Mouse (Mus musculus) embryonic facial prominence, embryonic 10.5 days (tissue): ENCODE results near the gene Prpf19. TPM values are rescaled to one million over a fixed set of nuclear protein-coding genes. Genes with fewer than 3 reads are reported as not detected.
A peak's percentile ranks its signal among the peaks of the same experiment; 100 is the strongest.

Source experiments
- DNase-seq: peaks from one replicate; pipeline ENCODE4 v3.0.0-alpha.2; 2017; ENCODE audit warnings: low spot score
- H3K27ac ChIP-seq: fragments of 300-500 bp; sonication (generic); replicated peaks from 2 replicates; pipeline ENCODE4 v1.5.1; 2016; ENCODE audit warnings: mild to moderate bottlenecking
- H3K27me3 ChIP-seq: fragments of 300-500 bp; sonication (generic); replicated peaks from 2 replicates; pipeline ENCODE4 v1.6.1; 2016; ENCODE audit warnings: low read depth, mild to moderate bottlenecking; ENCODE audit not compliant: poor library complexity, severe bottlenecking
- H3K36me3 ChIP-seq: fragments of 300-500 bp; sonication (generic); replicated peaks from 2 replicates; pipeline ENCODE4 v1.6.1; 2016; ENCODE audit warnings: mild to moderate bottlenecking, moderate library complexity
- H3K4me1 ChIP-seq: fragments of 300-500 bp; sonication (generic); 2 replicates; pipeline ENCODE4 v1.6.1; 2016
- H3K4me3 ChIP-seq: fragments of 300-500 bp; sonication (generic); 2 replicates; pipeline ENCODE4 v1.5.1; 2016; ENCODE audit warnings: mild to moderate bottlenecking, moderate library complexity
- H3K9me3 ChIP-seq: fragments of 300-500 bp; sonication (generic); 2 replicates; pipeline ENCODE4 v1.6.1; 2016; ENCODE audit warnings: mild to moderate bottlenecking
- WGBS: fragments of 180-500 bp; shearing (Covaris S2); methylation state at CpG from one replicate; pipeline ENCODE4 v1.1.7; 2016; 5-methylcytosine and 5-hydroxymethylcytosine counted together
- polyA plus RNA-seq: library from polyadenylated mRNA; unstranded; fragments of >200 nt; fragmentation: Nextera tagmentation; extraction: Ambion mirVana; gene quantifications from 2 replicates; pipeline ENCODE4 v1.2.1, GENCODE M21; 2016

Prpf19 gene
- polyA plus RNA-seq, 1 experiment from 2014 or later, result 38.9 TPM

GRCm38 (mm10) chr19:10947219-10947618 is 52.2 kb downstream of the Prpf19 start:
- no peaks in the 10 kb centered on the region for H3K27me3 ChIP-seq
- no peak overlapping the region for H3K27ac ChIP-seq
- H3K36me3 ChIP-seq, result peaks cover 52% of the 10 kb centered on the region
- H3K4me1 ChIP-seq, result peaks cover 42% of the 10 kb centered on the region
- peak overlapping the region; percentile 98 for H3K4me3 ChIP-seq
- no peak for DNase-seq
- no peaks in the 10 kb centered on the region for H3K9me3 ChIP-seq
- 91% methylated on average over 5 of the region's 5 CpGs for WGBS

- H3K9me3 ChIP-seq, result no peaks in the 10 kb centered on the region
- no peak for DNase-seq
- peaks cover 40% of the 10 kb centered on the region for H3K36me3 ChIP-seq
- H3K27me3 ChIP-seq, result no peaks in the 10 kb centered on the region
- 1% methylated on average over 20 of the region's 20 CpGs for WGBS
- peaks cover 46% of the 10 kb centered on the region for H3K4me1 ChIP-seq
- peak overlapping the region; percentile 75 for H3K27ac ChIP-seq
- peak overlapping the region; percentile 98 for H3K4me3 ChIP-seq
Observed at GRCm38 (mm10) chr19:10948416-10948815, 53.4 kb downstream of the Prpf19 start.

GRCm38 (mm10) chr19:10949112-10949511 is 54.1 kb downstream of the Prpf19 start, which contains the start of gene Ccdc86:
Gene Ccdc86 (minus strand): TSS chr19:10949266.
- H3K27me3 ChIP-seq, result no peaks in the 10 kb centered on the region
- H3K36me3 ChIP-seq, result peaks cover 33% of the 10 kb centered on the region
- no peaks in the 10 kb centered on the region for H3K9me3 ChIP-seq
- WGBS, result under 1% methylated on average over 30 of the region's 30 CpGs
- peak within 1 kb of the TSS; percentile 75 for H3K27ac ChIP-seq
- peak within 1 kb of the TSS; percentile 98 for H3K4me3 ChIP-seq
- H3K4me1 ChIP-seq, result peaks cover 46% of the 10 kb centered on the region
- DNase-seq, result peak; percentile 97

- H3K36me3 ChIP-seq, result peaks cover 29% of the 10 kb centered on the region
- WGBS, result 39% methylated on average over 9 of the region's 9 CpGs
- H3K9me3 ChIP-seq, result no peaks in the 10 kb centered on the region
- H3K27ac ChIP-seq, result peak overlapping the region; percentile 73
- H3K4me3 ChIP-seq, result peak overlapping the region; percentile 98
- peaks cover 46% of the 10 kb centered on the region for H3K4me1 ChIP-seq
- no peaks in the 10 kb centered on the region for H3K27me3 ChIP-seq
- no peak for DNase-seq
Observed at GRCm38 (mm10) chr19:10949558-10949957, 54.5 kb downstream of the Prpf19 start.

DNA sequence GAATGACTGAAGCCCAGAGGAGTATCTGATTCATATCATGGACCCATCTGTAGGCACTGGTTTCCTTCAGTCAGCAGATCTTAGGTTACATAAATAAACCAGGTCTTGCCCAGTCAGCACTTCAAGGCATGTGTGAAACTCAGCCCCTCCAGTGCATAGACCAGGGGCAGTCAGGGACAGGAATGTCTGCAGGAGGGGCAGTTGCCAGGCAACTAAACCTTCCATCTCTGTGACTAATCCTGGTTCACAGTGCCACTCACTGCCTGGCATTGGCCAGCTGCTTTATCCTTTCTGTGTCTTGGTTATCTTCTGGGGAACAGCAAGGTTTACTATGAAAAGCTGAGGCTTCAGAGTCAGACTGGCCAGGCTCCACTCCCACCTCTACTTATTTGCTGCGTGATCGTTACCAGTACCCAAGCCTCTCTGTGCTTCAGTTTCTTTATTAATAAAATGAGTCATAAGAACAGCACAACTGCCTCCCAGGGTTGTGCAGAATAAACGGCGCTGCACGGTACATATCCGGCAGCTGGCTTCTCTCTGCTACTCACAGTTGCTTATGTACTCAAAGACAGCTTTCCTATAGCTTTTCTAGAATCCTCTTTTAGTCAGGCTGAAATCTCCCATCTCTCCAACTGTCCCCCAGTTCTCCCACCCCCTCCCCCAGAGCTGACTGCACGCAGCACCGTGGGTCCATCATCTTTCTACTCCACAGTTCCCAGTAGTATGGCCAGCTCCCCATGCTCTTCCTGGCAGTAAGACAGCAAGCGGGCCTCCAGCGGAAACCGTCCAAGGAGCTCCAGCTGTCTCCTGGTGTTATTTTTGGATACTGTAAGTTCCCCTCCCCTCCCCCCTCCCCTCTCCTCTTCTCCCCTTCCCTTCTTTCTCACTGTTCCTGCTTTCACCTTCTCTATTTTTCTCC is 57.2 kb downstream of the Prpf19 start:
- H3K4me3 ChIP-seq, result no peak overlapping the region
- WGBS, result 75% methylated on average over 11 of the region's 11 CpGs
- H3K27ac ChIP-seq, result no peak overlapping the region; the same call in 1 of the 2 replicates
- no peaks in the 10 kb centered on the region for H3K27me3 ChIP-seq
- no peaks in the 10 kb centered on the region for H3K9me3 ChIP-seq
- peaks cover 35% of the 10 kb centered on the region for H3K4me1 ChIP-seq
- DNase-seq, result peak; percentile 41
- 0 out of 2 replicates have a peak, but pooled peaks cover 2% of the 10 kb centered on the region for H3K36me3 ChIP-seq

Other genes with a start within 250 kb of the Prpf19 start
- gene Pga5, start 217.2 kb upstream of the Prpf19 start, polyA plus RNA-seq, result not detected in 2 replicates
- gene Vps37c, start 206.5 kb upstream of the Prpf19 start, polyA plus RNA-seq, result 37.6 and 40.8 TPM in 2 replicates
- 0.15 and 0.19 TPM in 2 replicates for gene Cd5, start 156.2 kb upstream of the Prpf19 start, polyA plus RNA-seq
- gene Cd6, start 65.2 kb upstream of the Prpf19 start, polyA plus RNA-seq, result 0.09 and 0.15 TPM in 2 replicates
- 0.43 and 0.77 TPM in 2 replicates for gene Slc15a3, start 55.5 kb upstream of the Prpf19 start, polyA plus RNA-seq
- 139 and 142 TPM in 2 replicates for gene Tmem132a, start 25.3 kb upstream of the Prpf19 start, polyA plus RNA-seq
- gene Tmem109, start 13.2 kb upstream of the Prpf19 start, polyA plus RNA-seq, result 60.8 and 63.7 TPM in 2 replicates
- gene Zp1, start 25.4 kb downstream of the Prpf19 start, polyA plus RNA-seq, result not detected in 2 replicates
- gene Ptgdr2, start 41.9 kb downstream of the Prpf19 start, polyA plus RNA-seq, result 0.09 TPM in 1 of 2 replicates, not detected in the other
- gene Ccdc86, start 54.0 kb downstream of the Prpf19 start, polyA plus RNA-seq, result 47.2 and 51.5 TPM in 2 replicates
- not detected in 2 replicates for gene Ms4a10, start 79.4 kb downstream of the Prpf19 start, polyA plus RNA-seq
- not detected in 2 replicates for gene Ms4a15, start 98.0 kb downstream of the Prpf19 start, polyA plus RNA-seq
- not detected in 2 replicates for gene Ms4a18, start 122.8 kb downstream of the Prpf19 start, polyA plus RNA-seq
- gene Ms4a8a, start 185.9 kb downstream of the Prpf19 start, polyA plus RNA-seq, result not detected in 2 replicates
- gene 1700017D01Rik, start 235.6 kb downstream of the Prpf19 start, polyA plus RNA-seq, result not detected in 2 replicates